In the genomic region with DNA sequence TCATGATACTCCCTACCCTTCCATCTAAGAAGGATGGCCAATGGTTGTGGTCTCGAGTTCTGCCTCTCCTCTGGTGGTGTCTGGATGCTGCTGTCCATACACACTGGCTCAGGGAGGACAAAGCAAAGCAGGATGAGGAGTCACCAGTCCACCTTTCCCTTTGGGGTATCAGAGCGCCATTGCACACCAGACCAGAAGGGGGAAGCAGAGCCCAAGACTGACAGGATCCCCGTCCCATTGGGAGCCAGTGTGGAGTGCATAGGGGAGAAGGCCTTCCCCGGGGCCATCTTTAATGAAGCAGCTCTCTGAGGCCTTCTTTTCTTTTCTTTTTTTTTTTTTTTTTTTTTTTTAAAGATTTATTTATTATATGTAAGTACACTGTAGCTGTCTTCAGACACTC, we compare ENCODE assay signal across 23 mouse cellular contexts. TPM values are rescaled to one million over a fixed set of nuclear protein-coding genes. Genes with fewer than 3 reads are reported as not detected.
DNase-seq lines count a peak whose midpoint lies in the region; ATAC-seq and TF ChIP-seq lines count a peak whose summit lies in the region.
"Had no signal": no experiment of that assay in that cellular context is flagged by ENCODE, and none has a peak within 500 bp of the region (broad histone marks: within the 10 kb centered on the region; RNA-seq: fewer than 3 reads in every experiment).

No protein-coding gene starts in this region.

- no peak overlapping the region for H3K4me2 ChIP-seq in liver, postnatal 0 days (ENCODE audit: low read depth, low read length)
- no peak overlapping the region for H3K4me2 ChIP-seq in liver, embryonic 12.5 days
- H3K4me2 ChIP-seq: hindbrain, embryonic 14.5 days; lung, embryonic 14.5 days; neural tube, embryonic 15.5 days had no signal

- no peaks in the 10 kb centered on the region; the same call in 1 of the 2 replicates for H3K4me1 ChIP-seq in heart, adult 2 months (ENCODE audit: control insufficient read depth, insufficient read depth, low read length)
- H3K4me1 ChIP-seq in heart, embryonic 10.5 days, result no peaks in the 10 kb centered on the region
- no peaks in the 10 kb centered on the region for H3K4me1 ChIP-seq in liver, postnatal 0 days (ENCODE audit: insufficient read depth)
- H3K4me1 ChIP-seq in liver, embryonic 12.5 days, result no peaks in the 10 kb centered on the region
- no peaks in the 10 kb centered on the region for H3K4me1 ChIP-seq in ES-Bruce4 (ENCODE audit: control insufficient read depth, insufficient read depth, low read length)
- H3K4me1 ChIP-seq: megakaryocyte, embryonic 14.5 days; neural tube, embryonic 15.5 days had no signal

- no peaks in the 10 kb centered on the region; the same call in 1 of the 2 replicates for H3K79me2 ChIP-seq in heart, adult 2 months (replicated peaks; ENCODE audit: control insufficient read depth, insufficient read depth, low read length)

- H3K27me3 ChIP-seq in heart, adult 2 months (ENCODE audit: control insufficient read depth, insufficient read depth, low read length), result no peaks in the 10 kb centered on the region
- H3K27me3 ChIP-seq in heart, embryonic 10.5 days (ENCODE audit: insufficient read depth, poor library complexity, severe bottlenecking), result peaks cover 10% of the 10 kb centered on the region; the same call in 1 of the 2 replicates
- no peaks in the 10 kb centered on the region for H3K27me3 ChIP-seq in liver, postnatal 0 days (ENCODE audit: insufficient read depth, low read length)
- peaks cover 22% of the 10 kb centered on the region; the same call in 1 of the 2 replicates for H3K27me3 ChIP-seq in liver, embryonic 12.5 days (replicated peaks)
- H3K27me3 ChIP-seq in ES-Bruce4 (ENCODE audit: control insufficient read depth, insufficient read depth, low read length, poor library complexity, severe bottlenecking), result no peaks in the 10 kb centered on the region
- H3K27me3 ChIP-seq: neural tube, embryonic 15.5 days had no signal

- 43% methylated on average over 4 of the region's 4 CpGs for WGBS in heart, adult 2 months
- 51% methylated on average over 4 of the region's 4 CpGs for WGBS in heart, embryonic 10.5 days
- WGBS in liver, postnatal 0 days (ENCODE audit: insufficient replicate concordance), result 52% methylated on average over 4 of the region's 4 CpGs
- 40% methylated on average over 4 of the region's 4 CpGs for WGBS in liver, embryonic 12.5 days (ENCODE audit: insufficient replicate concordance)

- no peak overlapping the region for H3K27ac ChIP-seq in heart, adult 2 months
- H3K27ac ChIP-seq in heart, embryonic 10.5 days, result no peak overlapping the region
- H3K27ac ChIP-seq in liver, postnatal 0 days (ENCODE audit: low read depth), result no peak overlapping the region
- H3K27ac ChIP-seq in liver, embryonic 12.5 days, result no peak overlapping the region
- H3K27ac ChIP-seq in ES-Bruce4 (ENCODE audit: insufficient read depth, low read length), result no peak overlapping the region
- H3K27ac ChIP-seq: hindbrain, embryonic 14.5 days; neural tube, embryonic 15.5 days had no signal

- no peak for DNase-seq in heart, adult 2 months
- DNase-seq in heart, embryonic 10.5 days (ENCODE audit: low spot score), result no peak
- DNase-seq in liver, postnatal 0 days, result no peak
- no peak for DNase-seq in frontal cortex, postnatal 25 days (ENCODE audit: low spot score in 2 of 2)
- DNase-seq: cerebellum, postnatal 36 days; heart, postnatal 10 days; kidney, adult 18-20 months; lung, embryonic 14.5 days; thymus, postnatal 36 days had no signal

- no peak overlapping the region for H3K9ac ChIP-seq in heart, adult 2 months (ENCODE audit: low read depth, low read length)
- no peak overlapping the region for H3K9ac ChIP-seq in liver, postnatal 0 days (replicated peaks)
- H3K9ac ChIP-seq in liver, embryonic 12.5 days, result no peak overlapping the region
- H3K9ac ChIP-seq in ES-Bruce4 (ENCODE audit: low read depth, poor library complexity, severe bottlenecking), result no peak overlapping the region
- H3K9ac ChIP-seq: hindbrain, embryonic 14.5 days; lung, embryonic 14.5 days; neural tube, embryonic 15.5 days had no signal

- intact Hi-C loops in heart, adult 2 months (cut with DNase I), result no loop called here

- ATAC-seq in liver, postnatal 0 days, result no peak
- ATAC-seq in liver, embryonic 12.5 days, result no peak
- 0 out of 2 replicates have a peak, but pooled peaks have one; percentile 51 for ATAC-seq in erythroblast, adult 5-6 weeks (replicated peaks; ENCODE audit: low FRiP score, poor library complexity, severe bottlenecking)

- no peaks in the 10 kb centered on the region for H3K36me3 ChIP-seq in heart, adult 2 months (ENCODE audit: control insufficient read depth, insufficient read depth, low read length)
- H3K36me3 ChIP-seq in heart, embryonic 10.5 days, result no peaks in the 10 kb centered on the region
- H3K36me3 ChIP-seq in liver, postnatal 0 days (replicated peaks; ENCODE audit: insufficient read depth, low read length), result no peaks in the 10 kb centered on the region
- no peaks in the 10 kb centered on the region for H3K36me3 ChIP-seq in liver, embryonic 12.5 days
- H3K36me3 ChIP-seq in ES-Bruce4 (ENCODE audit: control insufficient read depth, insufficient read depth, low read length, poor library complexity, severe bottlenecking), result no peaks in the 10 kb centered on the region
- H3K36me3 ChIP-seq: neural tube, embryonic 15.5 days had no signal

- no peak for TF ChIP-seq EP300 in heart, adult 2 months (IDR thresholded peaks at IDR 0.05; ENCODE audit: insufficient read depth, low read depth, low read length)
- no peak for TF ChIP-seq EP300 in liver, postnatal 0 days (IDR thresholded peaks at IDR 0.05; ENCODE audit: low read depth)
- TF ChIP-seq EP300 in ES-Bruce4 (IDR thresholded peaks at IDR 0.05; ENCODE audit: insufficient read depth, low read depth, low read length), result no peak

- H3K4me3 ChIP-seq in heart, adult 2 months, result no peak overlapping the region
- no peak overlapping the region for H3K4me3 ChIP-seq in heart, embryonic 10.5 days
- H3K4me3 ChIP-seq in liver, postnatal 0 days (ENCODE audit: low read depth, low read length), result no peak overlapping the region
- no peak overlapping the region for H3K4me3 ChIP-seq in liver, embryonic 12.5 days
- H3K4me3 ChIP-seq in ES-Bruce4 (ENCODE audit: low read depth, low read length), result no peak overlapping the region
- H3K4me3 ChIP-seq: megakaryocyte, embryonic 14.5 days; neural tube, embryonic 15.5 days had no signal

- 0 out of 2 replicates have a peak, but pooled peaks have one; percentile 8 for TF ChIP-seq CTCF in heart, adult 2 months (IDR thresholded peaks at IDR 0.05)
- peak; percentile 42 for TF ChIP-seq CTCF in liver, postnatal 0 days (IDR thresholded peaks at IDR 0.05; ENCODE audit: low read depth)
- TF ChIP-seq CTCF in ES-Bruce4 (IDR thresholded peaks at IDR 0.05; ENCODE audit: low read depth, low read length), result peak; percentile 76

- no peak for TF ChIP-seq POLR2A in heart, adult 2 months (IDR thresholded peaks at IDR 0.05; ENCODE audit: insufficient read depth, low read depth, low read length)
- TF ChIP-seq POLR2A in ES-Bruce4 (IDR thresholded peaks at IDR 0.05; ENCODE audit: insufficient read depth, low read length), result no peak

- no peaks in the 10 kb centered on the region for H3K9me3 ChIP-seq in heart, embryonic 10.5 days
- H3K9me3 ChIP-seq in liver, postnatal 0 days (ENCODE audit: low read length), result no peaks in the 10 kb centered on the region
- no peaks in the 10 kb centered on the region for H3K9me3 ChIP-seq in liver, embryonic 12.5 days (replicated peaks)
- H3K9me3 ChIP-seq in ES-Bruce4 (replicated peaks; ENCODE audit: control insufficient read depth, insufficient read depth, low read length, poor library complexity, severe bottlenecking), result no peaks in the 10 kb centered on the region
- H3K9me3 ChIP-seq: megakaryocyte, embryonic 14.5 days; neural tube, embryonic 15.5 days had no signal

RNA-seq across cellular contexts. Expression of a gene that starts 10.6 kb away (rescaled TPM):
- not detected for total RNA-seq in heart, adult 2 months (2021)
- polyA plus RNA-seq in heart, adult 2 months (2012; rRNA removed), result not detected in 2 replicates
- polyA plus RNA-seq in heart, embryonic 10.5 days (2016; fragmentation: Nextera tagmentation; extraction: Ambion mirVana), result not detected in 2 replicates
- polyA plus RNA-seq in liver, postnatal 0 days (2015; fragmentation: Nextera tagmentation; extraction: Ambion mirVana), result not detected in 2 replicates
- 0.06 and 0.13 TPM in 2 replicates for polyA plus RNA-seq in liver, embryonic 12.5 days (2016; fragmentation: Nextera tagmentation; extraction: Ambion mirVana)
- polyA plus RNA-seq in ES-Bruce4 (2011; ENCODE audit: insufficient read depth, insufficient read length, low read depth, missing spikeins), result not detected in 2 replicates
- total RNA-seq in erythroblast, adult 5-6 weeks (2015; ENCODE audit: low replicate concordance), result not detected in 2 replicates
- total RNA-seq in erythroblast, adult 5-6 weeks (2017; ENCODE audit: low replicate concordance), result not detected in 2 replicates
- total RNA-seq: granulocyte monocyte progenitor cell, adult 5-6 weeks; heart, postnatal 10 days had no signal
- polyA plus RNA-seq: C2C12; embryonic facial prominence, embryonic 14.5 days; forebrain, embryonic 11.5 days; hindbrain, embryonic 14.5 days; large intestine, adult 2 months; limb, embryonic 11.5 days; neural tube, embryonic 15.5 days; small intestine, adult 2 months; stomach, embryonic 14.5 days had no signal

RNA-seq across cellular contexts. Expression of a gene that starts 27.0 kb away (rescaled TPM):
- 1 to 10 TPM; 5.7 to 7.8 TPM for total RNA-seq in heart, adult 2 months (2021)
- polyA plus RNA-seq in heart, adult 2 months (2012; rRNA removed), result 24.7 and 29.2 TPM in 2 replicates
- 120 and 132 TPM in 2 replicates for polyA plus RNA-seq in heart, embryonic 10.5 days (2016; fragmentation: Nextera tagmentation; extraction: Ambion mirVana)
- polyA plus RNA-seq in liver, postnatal 0 days (2015; fragmentation: Nextera tagmentation; extraction: Ambion mirVana), result 86.4 and 93.6 TPM in 2 replicates
- 440 and 457 TPM in 2 replicates for polyA plus RNA-seq in liver, embryonic 12.5 days (2016; fragmentation: Nextera tagmentation; extraction: Ambion mirVana)
- polyA plus RNA-seq in ES-Bruce4 (2011; ENCODE audit: insufficient read depth, insufficient read length, low read depth, missing spikeins), result 12.1 and 15.8 TPM in 2 replicates
- 5.4 and 12.5 TPM in 2 replicates for total RNA-seq in erythroblast, adult 5-6 weeks (2015; ENCODE audit: low replicate concordance)
- total RNA-seq in erythroblast, adult 5-6 weeks (2017; ENCODE audit: low replicate concordance), result 9.6 and 11.4 TPM in 2 replicates

RNA-seq across cellular contexts. Expression of a gene that starts 41.5 kb away (rescaled TPM):
- 10 to 100 TPM; 28.6 to 28.7 TPM for total RNA-seq in heart, adult 2 months (2021)
- 29.7 and 35.6 TPM in 2 replicates for polyA plus RNA-seq in heart, adult 2 months (2012; rRNA removed)
- polyA plus RNA-seq in heart, embryonic 10.5 days (2016; fragmentation: Nextera tagmentation; extraction: Ambion mirVana), result 18.5 and 27.0 TPM in 2 replicates
- 9.4 and 11.7 TPM in 2 replicates for polyA plus RNA-seq in liver, postnatal 0 days (2015; fragmentation: Nextera tagmentation; extraction: Ambion mirVana)
- polyA plus RNA-seq in liver, embryonic 12.5 days (2016; fragmentation: Nextera tagmentation; extraction: Ambion mirVana), result 36.0 and 38.6 TPM in 2 replicates
- polyA plus RNA-seq in ES-Bruce4 (2011; ENCODE audit: insufficient read depth, insufficient read length, low read depth, missing spikeins), result 44.8 and 47.2 TPM in 2 replicates
- total RNA-seq in erythroblast, adult 5-6 weeks (2015; ENCODE audit: low replicate concordance), result 3.6 and 5.4 TPM in 2 replicates
- total RNA-seq in erythroblast, adult 5-6 weeks (2017; ENCODE audit: low replicate concordance), result 4.5 and 29.4 TPM in 2 replicates

Comparison
In these comparisons a context has a peak if more than half of its experiments do, and no peak if none do; other contexts are left out.
1. CTCF ChIP-seq: peak in every context shown above with its lines; median percentile 76 in ES-Bruce4; 42 in liver, postnatal 0 days; 8 in heart, adult 2 months.